Mouse (Mus musculus) yolk sac, embryonic 10.5 days (tissue): ENCODE measurements around the gene Notch3.
"Not testable (repeated sequence)": the region's sequence is repeated elsewhere in the genome, so short reads cannot be mapped to it uniquely, and the experiment has no call there.

ENCODE experiments used
- DNase-seq: peaks from one replicate; pipeline ENCODE4 v3.0.0-alpha.2; 2017; ENCODE audit warnings: low spot score

Gene Notch3

DNA sequence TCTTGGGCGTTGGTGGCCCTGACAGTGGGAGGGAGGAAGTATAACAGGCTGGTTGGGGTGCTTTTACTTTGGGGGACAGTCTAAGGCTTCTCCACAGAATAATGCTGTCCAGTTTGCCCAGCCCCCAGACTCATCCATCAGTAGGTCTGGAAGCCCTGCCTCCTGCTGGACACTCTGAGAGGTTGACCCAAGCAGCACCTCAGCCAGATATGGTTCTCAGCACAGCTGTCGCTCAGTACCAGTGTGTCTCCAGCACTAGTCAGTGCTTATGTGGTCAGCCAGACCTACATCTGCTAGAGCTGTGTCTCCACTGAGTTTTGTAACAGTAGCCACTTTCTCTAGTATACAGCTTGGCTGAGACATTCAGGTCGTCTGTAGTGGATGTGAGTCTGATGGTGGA is 48.2 kb downstream of the Notch3 start:
- DNase-seq = no peak

DNA sequence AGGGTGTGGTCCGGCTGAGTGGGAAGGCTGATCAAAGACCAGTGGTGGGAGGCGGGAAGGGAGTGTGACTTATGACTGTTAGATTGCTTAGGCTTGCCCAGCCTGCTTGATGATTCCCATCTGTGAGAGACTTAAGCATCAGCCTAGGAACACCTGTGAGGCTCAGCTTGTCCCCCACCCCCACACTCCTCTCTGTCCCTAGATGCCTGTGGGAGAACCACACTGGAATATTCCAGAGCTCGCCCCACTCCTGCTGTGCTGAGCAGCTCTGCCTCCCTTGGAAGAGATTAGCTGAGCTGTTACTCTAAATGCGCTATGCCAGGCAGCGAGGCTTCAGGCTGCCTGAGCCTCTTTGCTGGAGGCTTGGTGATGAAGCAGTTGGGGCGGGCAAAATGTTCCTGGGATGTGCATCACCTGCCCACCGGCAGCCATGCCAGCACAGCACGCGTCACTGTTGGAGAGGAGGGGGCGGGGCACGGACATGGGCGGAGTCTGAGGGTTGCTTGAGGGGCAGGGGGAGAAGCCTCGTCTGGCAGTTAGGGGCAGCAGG is 48.7 kb downstream of the Notch3 start:
- DNase-seq = peak; percentile 55

DNA sequence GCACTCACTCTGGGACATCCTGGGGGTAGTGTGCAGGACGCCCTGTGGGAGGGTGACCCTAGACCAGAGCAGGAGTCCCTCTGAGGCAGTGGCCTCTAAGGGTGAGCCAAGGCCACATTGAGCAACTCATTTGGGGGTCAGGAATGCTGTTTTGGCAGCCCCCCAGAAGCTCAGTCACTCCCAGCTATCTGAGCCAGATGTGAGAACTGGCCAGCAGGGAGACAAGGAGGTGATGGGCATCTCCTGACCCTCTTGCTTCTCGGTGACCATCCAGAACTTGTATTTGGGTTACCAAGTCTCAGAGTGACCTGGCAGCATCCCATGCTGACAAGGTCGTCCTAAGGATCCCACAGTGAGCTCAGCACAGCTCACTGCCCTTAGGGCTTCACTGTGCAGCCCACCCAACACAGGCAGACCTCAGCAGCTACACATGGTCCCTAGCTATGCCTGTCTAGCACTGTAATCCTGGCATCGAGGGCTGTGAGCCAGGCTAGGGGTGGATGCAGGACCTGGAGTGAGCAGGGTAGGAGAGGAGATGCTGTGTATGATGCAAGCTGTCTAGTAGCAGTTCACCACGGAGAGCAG is 49.3 kb downstream of the Notch3 start:
- no peak for DNase-seq

DNA sequence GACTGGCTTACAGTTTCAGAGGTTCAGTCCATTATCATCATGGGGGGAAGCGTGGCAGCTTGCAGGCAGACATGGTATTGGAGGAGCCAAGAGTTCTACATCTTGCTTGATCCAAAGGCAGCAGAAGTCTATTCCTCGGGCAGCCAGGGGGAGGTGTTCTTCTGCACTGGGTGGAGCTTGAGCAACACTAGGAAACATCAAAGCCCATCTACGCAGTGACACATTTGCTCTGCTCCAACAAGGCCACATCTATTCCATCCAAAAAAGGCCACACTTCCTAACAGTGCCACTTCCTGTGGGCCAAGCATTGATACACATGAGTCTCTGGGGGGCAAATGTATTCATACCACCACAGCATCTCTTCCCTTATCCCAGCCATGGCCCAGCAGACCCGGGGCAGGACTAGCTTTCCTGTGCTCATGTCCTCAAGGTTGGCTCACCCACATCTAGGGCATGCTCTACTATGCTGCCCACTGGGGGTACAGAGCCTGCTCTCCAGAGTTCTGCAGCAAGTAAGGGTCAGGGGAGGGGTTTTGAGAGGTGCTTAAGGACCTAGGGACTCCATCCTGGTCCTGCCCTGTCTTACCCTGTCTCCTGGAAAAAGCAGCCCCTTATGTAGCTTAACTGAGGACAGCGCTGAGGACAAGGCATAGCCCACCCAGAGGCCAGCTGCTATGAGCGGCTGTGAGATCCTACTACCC is 49.9 kb downstream of the Notch3 start:
- no peak for DNase-seq

DNA sequence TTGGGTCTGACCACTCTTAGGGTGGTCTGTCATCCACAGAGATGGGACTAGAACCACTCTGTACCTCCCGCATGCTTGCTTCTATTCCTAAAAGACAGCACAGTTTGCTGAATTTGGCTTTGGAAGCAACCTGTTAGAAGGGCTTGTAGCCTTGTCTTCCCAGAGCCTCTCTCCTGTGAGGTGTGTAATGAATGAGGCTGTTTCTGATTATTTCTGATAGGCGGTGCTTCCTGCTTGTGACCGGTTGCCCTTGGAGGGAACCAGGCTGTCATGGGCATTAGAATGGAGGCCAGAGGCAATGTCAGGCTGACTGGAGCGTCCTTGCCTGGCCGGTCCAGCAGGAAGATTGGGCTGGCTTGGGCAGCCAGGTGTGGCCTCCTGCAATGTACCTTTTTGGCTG is 52.2 kb downstream of the Notch3 start:
- DNase-seq = not testable (repeated sequence)

DNA sequence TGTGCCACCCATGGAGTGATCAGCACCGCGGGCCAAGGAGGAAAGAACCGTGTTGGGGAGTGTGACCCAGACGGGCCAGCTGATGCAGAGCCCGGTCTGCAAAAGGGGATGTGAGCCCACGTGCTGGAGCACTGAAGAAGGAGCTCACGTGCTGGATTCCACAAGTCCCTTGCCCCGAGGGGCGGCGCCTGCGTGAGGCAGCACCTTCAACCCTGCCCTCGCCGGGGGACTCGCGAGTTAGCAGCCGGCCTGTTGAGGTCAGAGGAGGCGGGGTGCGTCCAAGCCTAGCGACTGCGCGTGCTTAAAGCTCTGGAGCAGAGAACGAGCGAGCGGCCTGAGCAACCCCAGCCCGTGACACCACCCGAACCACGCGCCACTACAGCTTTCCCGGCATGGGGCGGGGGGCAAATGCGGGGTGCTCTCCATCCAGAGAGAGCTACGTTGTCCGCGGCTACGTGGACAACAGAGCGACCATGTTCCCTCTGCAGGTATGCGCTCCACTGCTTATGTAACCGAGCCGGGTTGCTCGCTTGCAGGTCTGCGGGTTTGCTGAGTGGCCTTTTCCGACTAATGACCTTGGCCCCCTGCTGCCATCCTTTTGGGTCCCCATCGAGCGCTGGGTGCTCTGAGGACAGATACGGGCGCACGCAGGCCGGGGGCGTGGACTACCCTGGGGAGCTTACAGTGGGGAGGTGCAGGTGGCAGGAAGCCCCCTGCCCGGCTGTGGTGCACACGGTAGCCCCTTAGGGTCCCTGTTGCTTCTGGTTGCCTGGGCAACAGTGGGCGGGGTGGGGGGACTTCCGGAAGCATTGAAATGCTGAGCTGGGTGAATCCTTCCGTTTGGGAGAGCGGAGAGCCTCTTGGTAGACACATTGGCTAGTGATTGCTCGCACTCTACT is 52.9 kb downstream of the Notch3 start:
- peak; percentile 84 for DNase-seq

DNA sequence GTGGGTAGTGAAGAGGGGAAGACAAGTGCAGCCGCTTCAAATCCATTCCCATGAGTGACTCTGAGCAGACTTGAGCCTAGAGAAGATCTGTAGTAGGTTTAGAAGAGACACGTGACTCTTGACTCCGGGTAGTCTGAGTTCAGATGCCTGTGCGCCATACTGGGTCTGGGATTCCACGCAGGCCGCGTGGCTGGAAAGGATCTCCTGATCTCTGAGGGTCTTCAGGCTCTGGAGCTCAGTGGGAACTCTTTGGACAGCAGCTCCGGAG is 53.5 kb downstream of the Notch3 start:
- peak; percentile 33 for DNase-seq

DNA sequence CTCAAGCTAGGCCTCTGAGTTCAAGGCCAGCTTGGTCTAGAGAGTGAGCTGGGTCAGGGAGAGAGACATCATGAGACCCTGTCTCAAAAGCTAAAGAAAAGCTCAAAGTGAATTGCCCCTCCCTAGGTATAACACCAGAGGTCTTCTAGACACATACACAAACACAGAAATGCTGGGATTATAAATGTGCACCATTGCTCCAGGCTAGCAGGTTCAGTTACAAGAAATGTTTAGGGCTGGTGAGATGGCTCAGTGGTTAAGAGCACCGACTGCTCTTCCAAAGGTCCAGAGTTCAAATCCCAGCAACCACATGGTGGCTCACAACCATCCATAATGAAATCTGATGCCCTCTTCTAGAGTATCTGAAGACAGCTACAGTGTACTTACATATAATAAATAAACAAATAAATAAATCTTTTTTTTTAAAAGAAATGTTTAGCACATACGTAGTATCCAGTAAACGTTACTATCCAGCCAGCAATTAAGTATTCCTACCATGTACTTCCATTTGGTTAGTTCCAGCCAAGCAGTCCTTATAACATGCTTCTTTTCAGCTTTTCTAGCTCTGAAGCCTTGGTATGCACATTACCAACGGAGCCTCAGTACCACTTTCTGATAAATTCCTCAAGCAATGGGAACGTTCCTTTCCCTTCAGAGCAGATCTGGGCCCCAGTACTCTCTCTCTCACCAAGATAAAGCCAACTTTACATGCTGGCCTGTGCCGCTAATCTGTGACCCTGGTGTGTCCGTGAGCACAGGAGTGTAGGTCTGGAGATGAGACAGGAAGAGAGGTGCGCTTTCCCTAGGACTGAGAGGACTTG is 54.0 kb downstream of the Notch3 start:
- no peak for DNase-seq

DNA sequence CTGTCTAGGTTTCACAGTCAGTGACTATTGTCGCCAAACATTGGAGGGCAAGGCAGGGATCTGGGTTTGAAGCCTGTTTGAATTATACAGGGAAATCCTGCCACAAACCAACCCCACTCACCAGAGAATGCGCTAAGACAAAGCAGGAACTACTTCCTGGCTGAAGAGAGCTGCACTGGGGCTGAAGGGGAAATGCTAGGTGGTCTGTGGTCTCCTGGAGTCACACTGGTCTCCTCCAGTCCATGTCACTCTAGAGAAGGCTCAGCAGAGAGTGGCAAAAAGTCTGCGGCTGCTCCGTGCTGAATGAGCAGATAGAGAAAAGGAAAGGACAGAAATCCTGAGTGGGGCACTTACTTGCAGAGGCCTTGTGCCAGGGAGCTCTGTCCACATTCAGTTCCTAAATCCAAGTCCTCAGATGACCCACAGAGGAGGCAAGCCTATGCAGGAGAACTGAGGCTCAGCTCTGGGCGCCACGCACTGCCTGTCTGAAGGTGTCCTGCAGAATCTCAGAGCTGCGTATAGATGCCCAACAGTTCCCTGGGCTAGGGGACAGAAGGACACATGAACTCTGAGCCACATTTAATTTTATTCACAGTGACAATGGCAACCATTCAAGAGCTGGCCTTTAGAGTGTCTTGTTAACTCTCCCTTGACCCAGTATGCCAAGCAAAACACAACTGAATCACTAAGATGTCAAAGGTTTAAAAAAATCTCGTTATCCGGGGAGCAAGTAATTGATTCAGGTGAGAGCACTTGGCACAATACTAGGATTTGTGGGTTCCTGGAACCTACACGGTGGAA is 55.5 kb downstream of the Notch3 start:
- no peak for DNase-seq

DNA sequence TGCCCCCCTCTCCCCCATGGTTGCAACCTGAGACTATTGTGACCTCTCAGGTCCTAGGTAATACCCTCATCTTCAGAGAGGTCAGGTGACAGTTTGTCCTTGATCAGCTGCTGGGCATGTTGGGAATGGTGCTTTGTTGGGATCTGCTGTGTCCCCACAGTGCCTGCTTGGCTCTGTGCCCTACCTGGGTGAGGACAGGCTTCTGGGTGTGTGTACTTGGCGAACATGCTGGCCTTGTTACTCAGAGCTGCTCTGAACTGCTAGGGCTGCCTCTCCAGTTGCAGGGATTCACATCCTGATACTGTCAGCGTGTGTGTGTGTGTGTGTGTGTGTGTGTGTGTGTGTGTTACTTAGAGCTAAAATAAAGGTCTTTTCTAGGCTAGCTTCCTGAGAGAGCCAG is 56.2 kb downstream of the Notch3 start:
- no peak for DNase-seq

DNA sequence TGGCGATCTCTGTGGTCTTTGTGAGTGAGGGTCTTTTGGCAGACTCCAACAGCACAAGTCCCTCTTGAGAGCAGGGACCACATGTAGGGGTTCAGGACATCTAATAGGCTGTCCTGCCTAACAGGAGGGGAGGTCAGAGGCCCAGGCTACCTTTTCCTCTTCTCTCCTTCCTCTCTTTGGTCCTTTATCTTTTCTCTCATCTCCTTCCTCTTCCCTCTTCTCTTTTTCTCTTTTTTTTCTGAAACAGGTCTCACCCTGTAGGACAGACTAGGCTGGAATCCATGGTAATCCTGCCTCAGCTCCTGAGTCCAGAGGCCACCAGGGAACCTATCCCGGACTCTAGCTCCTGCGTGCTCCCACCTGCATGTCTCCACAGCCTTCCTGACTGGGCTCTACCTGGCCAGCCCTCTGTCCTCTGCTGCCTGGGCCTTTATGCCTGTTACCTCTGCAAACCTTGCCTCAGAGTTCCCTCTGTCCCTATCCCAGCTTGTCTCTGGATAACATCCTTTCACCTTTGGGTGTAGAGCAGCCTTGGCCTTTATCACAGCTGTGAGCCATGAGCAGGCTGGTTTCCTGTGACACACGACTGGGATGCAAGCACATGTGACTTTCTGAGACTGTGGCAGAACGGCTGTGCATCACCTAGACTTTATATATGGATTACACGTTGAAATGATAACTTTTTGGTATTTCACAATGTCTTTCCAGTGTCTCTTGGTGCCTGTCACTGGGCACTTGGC is 57.3 kb downstream of the Notch3 start:
- DNase-seq = no peak

DNA sequence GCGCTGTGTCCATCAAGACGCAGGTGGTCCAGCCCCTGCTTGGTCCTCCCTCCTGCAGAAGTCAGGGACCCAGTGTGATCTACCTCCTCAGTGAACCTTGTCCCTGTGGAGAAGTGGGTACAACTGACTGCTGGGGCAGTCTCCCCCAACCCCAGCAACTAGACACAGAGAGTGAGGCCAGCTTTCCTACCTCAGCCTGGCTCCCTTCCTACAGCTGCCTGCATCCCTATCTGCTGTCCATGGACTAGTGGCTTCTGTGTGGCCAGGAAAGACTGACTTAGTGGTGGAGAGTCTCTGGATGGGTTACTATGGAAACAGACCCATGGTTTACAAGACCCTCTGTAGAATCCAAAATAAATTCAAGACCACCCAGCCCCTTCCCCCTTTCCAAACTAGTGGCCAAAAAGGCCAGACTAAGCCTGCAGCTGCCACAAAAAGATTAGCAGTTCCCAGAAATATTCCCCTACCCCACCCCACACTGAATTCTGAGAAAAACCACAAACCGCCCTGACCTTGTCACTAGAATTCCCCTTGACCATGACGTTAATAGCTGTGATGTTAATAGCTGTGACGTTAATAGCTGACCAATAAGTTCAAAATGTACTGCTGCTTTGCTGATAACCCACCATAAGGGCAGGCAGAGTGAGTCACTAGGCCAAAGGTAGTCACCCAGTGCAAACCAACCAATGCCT is 58.2 kb downstream of the Notch3 start:
- peak; percentile 77 for DNase-seq

DNA sequence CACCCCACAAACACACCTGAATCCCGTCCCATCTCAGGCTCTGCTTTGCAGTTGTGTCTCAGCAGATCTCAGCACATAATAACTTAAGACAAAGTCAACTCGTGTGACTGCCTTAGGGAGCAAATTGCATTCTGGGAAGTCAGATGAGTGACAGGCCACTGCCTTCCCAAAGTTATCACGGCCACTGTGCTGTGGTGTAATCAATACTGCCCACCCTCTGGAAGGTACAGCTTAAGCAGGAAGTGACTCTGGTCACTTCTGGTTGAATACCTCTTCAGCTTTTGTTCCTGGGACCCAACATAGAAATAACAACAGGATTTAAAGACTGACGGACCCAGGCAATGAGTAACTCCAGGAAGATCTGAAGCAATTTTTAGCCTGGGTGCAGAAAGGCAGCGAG is 58.8 kb downstream of the Notch3 start:
- DNase-seq = no peak

DNA sequence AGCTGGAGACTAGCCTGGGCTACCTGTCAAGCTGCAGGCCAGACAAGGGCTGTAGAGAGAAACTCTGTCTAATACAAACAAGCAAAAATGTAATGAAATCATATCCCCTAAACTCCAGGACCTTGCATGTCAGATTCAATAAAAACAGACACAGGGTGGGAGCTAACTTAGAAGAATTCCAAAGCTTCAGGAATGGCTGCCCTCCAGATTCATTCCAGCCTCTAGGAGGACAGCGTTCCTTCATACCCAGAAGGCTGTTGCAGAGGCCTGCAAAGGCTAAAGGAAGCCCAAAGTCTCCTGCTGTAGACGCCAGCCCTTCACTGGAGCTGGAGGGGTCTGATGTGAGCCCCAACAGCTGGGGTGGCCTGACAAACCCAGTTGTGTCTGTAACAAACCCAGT is 60.3 kb downstream of the Notch3 start:
- DNase-seq = no peak

DNA sequence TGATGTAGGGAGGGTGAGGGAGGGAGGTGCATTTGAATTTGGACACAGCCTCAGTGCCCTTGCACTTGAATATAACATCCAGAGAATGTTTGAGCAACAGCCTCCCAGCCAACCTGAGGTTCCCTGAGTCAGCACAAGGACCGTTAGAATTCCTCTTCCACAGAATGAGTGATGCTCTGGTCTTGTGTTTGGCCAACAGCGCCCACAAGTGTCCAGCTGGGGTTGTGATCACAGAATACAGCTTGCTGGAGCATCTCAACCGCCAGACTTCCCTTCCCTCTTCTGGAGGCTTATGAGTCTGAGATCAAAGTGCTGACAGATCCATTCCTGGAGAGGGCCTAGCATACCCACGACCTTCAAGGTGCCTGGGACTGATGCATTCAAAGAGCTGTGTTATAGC is 63.6 kb downstream of the Notch3 start:
- DNase-seq = no peak

DNA sequence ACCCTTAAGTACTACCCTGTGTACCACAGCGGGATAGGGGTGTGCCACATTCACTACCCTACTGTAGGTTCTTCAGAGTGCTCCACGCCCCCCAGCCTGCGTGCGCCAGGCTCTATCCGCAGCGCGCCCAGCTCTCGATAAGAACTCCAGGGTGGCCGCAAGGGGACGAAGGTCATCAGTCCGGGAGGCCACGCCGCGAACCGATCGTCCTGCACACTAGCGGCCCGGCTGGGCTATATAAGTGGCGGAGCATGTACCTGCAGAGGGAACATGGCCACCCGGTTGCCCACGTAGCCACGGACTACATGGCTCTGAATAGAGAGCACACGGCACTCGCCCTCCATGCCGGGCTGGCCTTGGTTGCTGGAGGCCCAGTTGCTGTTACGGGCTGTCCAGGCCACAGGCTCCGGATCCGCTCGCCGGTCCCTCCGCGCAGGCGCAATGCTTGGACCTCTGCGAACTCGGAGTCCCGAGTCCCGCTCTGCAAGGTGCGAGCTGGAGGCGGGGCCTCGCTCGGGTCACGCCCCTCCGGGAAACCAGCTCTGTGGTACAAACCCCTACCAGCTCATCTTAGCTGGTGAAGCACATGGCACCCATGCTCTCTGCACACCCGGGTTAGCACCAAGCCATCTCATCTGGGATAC is 66.6 kb downstream of the Notch3 start:
- peak; percentile 88 for DNase-seq

DNA sequence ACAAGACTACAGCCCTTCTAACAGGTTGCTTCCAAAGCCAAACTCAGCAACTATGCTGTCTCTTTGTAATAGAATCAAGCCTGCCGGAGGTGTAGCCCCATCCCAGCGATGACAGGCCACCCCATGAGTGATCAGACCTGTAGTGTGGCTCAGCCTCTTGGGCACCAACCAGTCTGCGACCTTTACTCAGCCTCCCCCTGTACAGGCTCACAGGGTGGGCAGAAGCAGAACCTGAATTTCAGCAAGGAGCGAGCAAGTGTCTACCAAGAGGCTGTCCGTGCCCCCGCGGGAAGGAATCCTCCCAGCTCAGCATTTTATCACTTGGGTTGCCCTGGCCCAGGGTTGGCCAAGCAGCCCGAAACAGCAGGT is 67.1 kb downstream of the Notch3 start:
- no peak for DNase-seq

DNA sequence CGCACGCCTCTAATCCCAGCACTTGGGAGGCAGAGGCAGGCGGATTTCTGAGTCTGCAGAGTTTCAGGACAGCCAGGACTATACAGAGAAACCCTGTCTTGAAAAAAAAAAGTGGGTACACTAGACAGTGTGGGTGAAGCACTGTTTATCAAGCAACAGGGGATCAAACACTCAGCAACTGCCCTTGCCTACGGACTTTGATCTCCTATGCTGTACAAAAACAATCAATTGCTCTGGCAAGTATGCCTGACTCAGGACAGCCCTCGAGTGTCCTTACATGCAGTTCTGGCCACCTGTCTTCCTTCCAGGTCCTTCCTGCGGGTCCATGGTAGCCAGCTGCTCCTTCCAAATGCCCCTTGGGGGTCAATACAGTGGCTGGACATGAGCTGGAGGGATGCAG is 67.7 kb downstream of the Notch3 start:
- DNase-seq = not testable (repeated sequence)

DNA sequence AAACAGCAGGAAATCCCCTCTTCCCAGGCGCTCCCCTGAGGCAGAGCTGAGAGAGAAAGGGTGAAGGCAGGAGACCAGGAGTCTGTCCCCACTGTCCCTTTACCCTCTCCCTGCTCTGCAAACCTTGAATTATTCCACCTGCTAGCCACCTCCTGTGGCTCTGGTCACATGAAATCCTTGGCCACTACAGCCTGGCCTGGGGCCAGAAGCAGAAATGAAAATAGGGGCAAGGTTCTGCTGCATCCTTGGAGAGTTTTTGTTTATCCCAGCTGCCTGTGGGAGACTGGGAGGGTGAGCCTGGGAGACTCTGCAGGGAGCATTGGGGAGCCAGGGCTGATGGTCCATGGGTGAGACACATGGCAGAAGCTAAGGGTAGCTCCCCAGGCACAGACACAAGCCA is 69.0 kb downstream of the Notch3 start:
- no peak for DNase-seq

DNA sequence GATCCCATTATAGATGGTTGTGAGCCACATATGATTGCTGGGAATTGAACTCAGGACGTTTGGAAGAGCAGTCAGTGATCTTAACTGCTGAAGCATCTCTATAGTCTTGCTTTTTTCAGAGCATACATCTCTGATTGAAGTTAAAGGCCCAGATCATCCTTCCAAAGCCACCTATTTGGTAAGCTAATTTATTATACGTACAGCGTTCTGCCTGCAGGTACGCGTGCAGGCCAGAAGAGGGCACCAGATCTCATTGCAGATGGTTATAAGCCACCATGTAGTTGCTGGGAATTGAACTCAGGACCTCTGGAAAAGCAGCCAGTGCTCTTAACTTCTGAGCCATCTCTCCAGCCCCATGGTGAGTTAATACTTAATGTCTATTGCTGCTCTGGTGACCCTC is 73.8 kb downstream of the Notch3 start:
- DNase-seq = no peak
